Mouse (Mus musculus) small intestine, adult 2 months (tissue): Measurements from ENCODE around the gene Tox2. TPM values are rescaled to one million over a fixed set of nuclear protein-coding genes. Genes with fewer than 3 reads are reported as not detected.

Source experiments
- H3K27ac ChIP-seq: fragments of 200-500 bp; 2 replicates; pipeline ENCODE4 v1.5.1; 2012; ENCODE audit warnings: low read depth, low read length, control low read depth, inconsistent platforms; ENCODE audit not compliant: insufficient read depth
- H3K27me3 ChIP-seq: fragments of 200-500 bp; 2 replicates; pipeline ENCODE4 v1.6.1; 2012; ENCODE audit warnings: mild to moderate bottlenecking, moderate library complexity, low read length, inconsistent platforms; ENCODE audit not compliant: control insufficient read depth, insufficient read depth
- H3K36me3 ChIP-seq: fragments of 200-500 bp; 2 replicates; pipeline ENCODE4 v1.6.1; 2012; ENCODE audit warnings: mild to moderate bottlenecking, low read length, control low read depth, inconsistent platforms; ENCODE audit not compliant: control insufficient read depth, insufficient read depth
- H3K4me1 ChIP-seq: fragments of 200-500 bp; 2 replicates; pipeline ENCODE4 v1.6.1; 2012; ENCODE audit warnings: low read length, inconsistent platforms, mixed read lengths; ENCODE audit not compliant: control insufficient read depth, insufficient read depth, insufficient read length
- H3K4me3 ChIP-seq: fragments of 200-500 bp; 2 replicates; pipeline ENCODE4 v1.5.1; 2012; ENCODE audit warnings: low read depth, mild to moderate bottlenecking, control low read depth, inconsistent platforms, low read length, moderate library complexity
- CTCF ChIP-seq: fragments of 200-500 bp; IDR thresholded peaks from 2 replicates; pipeline ENCODE4 v1.5.1; 2012; ENCODE audit warnings: low read depth, mild to moderate bottlenecking, control low read depth, inconsistent platforms, low read length, moderate library complexity, mixed read lengths; ENCODE audit not compliant: insufficient replicate concordance, insufficient read length; ENCODE audit errors: extremely low read depth
- POLR2A ChIP-seq: fragments of 200-500 bp; IDR thresholded peaks from 2 replicates; pipeline ENCODE4 v1.6.1; 2012; ENCODE audit warnings: low read depth, mild to moderate bottlenecking, control low read depth, inconsistent platforms, low read length, moderate library complexity
- WGBS: fragments of 180-500 bp; shearing (Covaris S2); methylation state at CpG from one replicate; pipeline ENCODE4 v1.1.7; 2018; 5-methylcytosine and 5-hydroxymethylcytosine counted together
- polyA plus RNA-seq: library from polyadenylated mRNA; depleted of rRNA; stranded (reverse); fragments of >200 nt; gene quantifications from 2 replicates; pipeline ENCODE4 v1.2.3, GENCODE M21; 2012

Tox2 gene
- polyA plus RNA-seq, 1 experiment, result 15.1 TPM

DNA sequence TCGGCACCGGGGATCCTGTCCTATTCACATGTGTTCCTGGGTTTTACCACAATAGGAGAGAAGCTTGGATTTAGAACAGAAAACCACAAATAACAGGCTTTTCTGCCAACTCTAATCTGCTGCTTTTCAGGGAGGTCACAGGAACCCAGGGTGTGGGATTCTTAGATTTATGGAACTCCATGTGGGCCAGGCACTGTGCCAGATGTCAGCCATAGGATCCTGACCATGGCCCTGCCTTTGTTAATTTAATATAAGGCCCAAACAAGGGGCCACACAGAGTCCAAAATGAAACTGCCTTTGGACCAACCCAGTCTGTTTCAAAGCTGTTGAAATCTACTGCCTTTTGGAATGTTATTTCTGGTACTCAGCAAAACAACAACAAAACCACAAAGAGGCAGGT lies 8.9 kb upstream of the Tox2 start:
- Histone ChIP-seq H3K27ac (no peak overlapping the region), H3K36me3 (no peaks in the 10 kb centered on the region), H3K27me3 (no peaks in the 10 kb centered on the region), H3K4me1 (no peaks in the 10 kb centered on the region), H3K4me3 (no peak overlapping the region)
- 90% methylated on average over 2 of the region's 2 CpGs for WGBS
- TF ChIP-seq POLR2A, result no peak
- TF ChIP-seq CTCF, result no peak

DNA sequence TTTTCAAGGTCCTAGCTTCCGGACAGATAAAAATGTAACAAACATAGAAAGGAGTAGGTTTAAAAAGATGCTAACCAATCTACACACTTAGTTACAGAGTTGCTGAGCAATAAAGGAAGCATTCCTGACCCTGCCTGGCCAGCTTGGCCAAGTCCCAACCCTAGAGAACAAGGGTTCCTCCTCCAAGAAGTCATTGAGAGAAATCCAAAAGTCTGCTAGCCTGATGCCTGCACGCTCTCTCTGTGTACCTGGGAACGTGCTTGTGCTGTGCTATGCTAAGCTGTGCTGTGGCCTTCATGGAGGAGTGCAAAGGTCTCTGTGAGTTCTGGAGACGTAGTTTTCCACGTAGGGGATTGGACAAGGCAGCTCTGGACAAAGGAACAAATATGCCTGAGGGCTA lies 8.4 kb upstream of the Tox2 start:
- H3K27ac ChIP-seq, result no peak overlapping the region
- no peak overlapping the region for H3K4me3 ChIP-seq
- H3K27me3 ChIP-seq, result no peaks in the 10 kb centered on the region
- no peak for TF ChIP-seq CTCF
- TF ChIP-seq POLR2A, result no peak
- 62% methylated on average over 5 of the region's 5 CpGs for WGBS
- H3K4me1 ChIP-seq, result no peaks in the 10 kb centered on the region
- H3K36me3 ChIP-seq, result no peaks in the 10 kb centered on the region

DNA sequence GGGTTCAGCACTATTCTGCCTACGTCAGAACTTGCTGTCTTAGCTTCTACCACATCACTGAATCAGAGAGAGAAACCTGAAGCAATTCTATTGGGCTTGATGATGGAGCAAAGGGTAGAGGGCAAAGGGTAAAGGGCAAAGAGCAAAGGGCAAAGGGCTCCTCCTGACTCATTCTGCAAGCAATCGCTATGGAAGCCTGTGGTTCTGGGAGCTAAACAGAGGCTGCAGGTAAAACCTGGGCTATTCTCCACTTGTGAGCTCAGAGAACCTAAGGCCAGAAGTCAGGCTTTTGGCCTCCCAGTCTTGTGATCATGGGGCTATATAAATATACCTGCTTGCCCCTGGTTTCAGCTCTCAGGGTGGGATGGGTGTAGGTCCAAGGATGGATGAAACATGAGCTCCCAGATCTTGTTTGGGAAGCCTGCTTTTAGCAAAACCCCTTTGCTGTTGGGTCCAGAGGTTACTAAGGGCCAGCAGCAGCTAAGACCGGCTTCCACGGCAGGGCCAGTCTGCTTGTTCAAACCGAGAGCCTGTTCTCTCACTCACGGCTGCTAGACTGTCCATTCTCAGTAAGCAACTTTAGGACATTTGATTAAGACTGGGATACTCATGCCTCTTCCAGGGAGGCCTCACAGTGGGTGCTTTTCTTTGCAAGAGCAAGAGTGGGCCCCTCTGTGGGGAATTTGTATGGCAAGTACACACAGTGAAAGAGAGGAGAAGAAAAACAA lies 7.7 kb upstream of the Tox2 start:
- no peak overlapping the region for H3K4me3 ChIP-seq
- 75% methylated on average over 6 of the region's 6 CpGs for WGBS
- TF ChIP-seq CTCF (no peak), POLR2A (no peak)
- no peaks in the 10 kb centered on the region for H3K27me3 ChIP-seq
- H3K27ac ChIP-seq, result no peak overlapping the region
- no peaks in the 10 kb centered on the region for H3K4me1 ChIP-seq
- no peaks in the 10 kb centered on the region for H3K36me3 ChIP-seq

DNA sequence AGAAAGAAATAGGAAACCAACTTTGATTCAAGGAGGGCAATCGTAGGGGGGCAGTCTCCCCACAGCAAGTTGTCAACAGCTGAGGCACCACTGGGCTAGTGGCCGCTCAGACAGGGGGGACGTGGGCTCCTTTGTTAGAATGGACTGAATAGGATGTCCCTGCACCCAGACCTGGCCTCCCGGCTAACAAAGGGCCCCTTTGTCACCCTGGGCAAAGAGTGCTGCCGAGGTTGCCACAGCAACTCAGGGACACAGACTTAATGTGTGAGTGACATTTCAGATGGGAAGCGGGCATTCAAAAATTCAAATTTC lies 7.1 kb upstream of the Tox2 start:
- H3K4me1 ChIP-seq, result no peaks in the 10 kb centered on the region
- no peak overlapping the region for H3K4me3 ChIP-seq
- no peak overlapping the region for H3K27ac ChIP-seq
- TF ChIP-seq CTCF (no peak), POLR2A (no peak)
- WGBS, result 44% methylated on average over 6 of the region's 6 CpGs
- no peaks in the 10 kb centered on the region for H3K27me3 ChIP-seq
- H3K36me3 ChIP-seq, result no peaks in the 10 kb centered on the region

DNA sequence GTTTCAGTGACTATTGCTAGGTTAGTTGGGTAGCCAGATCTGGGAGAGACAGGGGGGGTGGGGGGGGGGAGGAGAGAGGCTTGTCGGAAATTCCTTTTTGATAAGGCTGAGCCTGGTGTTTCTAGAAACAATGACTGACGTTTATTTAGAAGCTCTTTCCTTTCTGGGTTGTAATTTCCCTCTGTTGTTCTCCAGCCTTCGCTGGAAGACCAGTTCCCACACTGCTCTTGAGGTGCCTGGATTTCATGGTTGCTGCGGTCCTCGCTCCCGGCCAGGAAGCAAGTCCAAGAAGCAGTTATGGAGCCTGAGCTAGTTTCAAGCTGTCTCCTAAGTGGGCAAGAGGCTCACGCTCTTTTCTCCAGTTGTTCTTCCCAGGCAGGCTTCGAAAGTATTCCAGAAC lies 1.0 kb upstream of the Tox2 start:
- Histone ChIP-seq H3K27me3 (peaks cover 47% of the 10 kb centered on the region), H3K4me3 (peak overlapping the region; percentile 28), H3K4me1 (peaks cover 16% of the 10 kb centered on the region), H3K27ac (no peak overlapping the region), H3K36me3 (no peaks in the 10 kb centered on the region)
- TF ChIP-seq CTCF (no peak), POLR2A (no peak)
- WGBS, result 32% methylated on average over 8 of the region's 8 CpGs

DNA sequence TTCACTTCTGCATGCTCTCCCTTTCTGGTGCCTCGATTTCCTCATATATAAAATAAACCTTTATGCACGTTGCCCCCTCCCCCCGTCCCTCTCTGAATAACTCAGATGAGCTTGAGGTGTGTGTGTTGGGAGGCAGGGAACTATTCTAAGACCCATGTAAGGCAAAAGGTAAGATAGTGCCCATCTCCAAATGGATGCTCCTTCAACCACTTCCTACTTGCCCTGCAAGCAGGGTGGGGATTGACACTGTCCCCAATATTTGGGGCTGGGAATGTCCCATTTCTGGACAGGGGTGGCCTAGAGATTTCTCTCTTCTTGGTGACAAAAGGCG lies 407 bp upstream of the Tox2 start:
- Histone ChIP-seq H3K4me1 (peaks cover 16% of the 10 kb centered on the region), H3K27ac (no peak overlapping the region), H3K4me3 (peak overlapping the region; percentile 28), H3K36me3 (no peaks in the 10 kb centered on the region), H3K27me3 (peaks cover 47% of the 10 kb centered on the region)
- TF ChIP-seq POLR2A (no peak), CTCF (no peak)
- WGBS, result 5% methylated on average over 4 of the region's 4 CpGs

DNA sequence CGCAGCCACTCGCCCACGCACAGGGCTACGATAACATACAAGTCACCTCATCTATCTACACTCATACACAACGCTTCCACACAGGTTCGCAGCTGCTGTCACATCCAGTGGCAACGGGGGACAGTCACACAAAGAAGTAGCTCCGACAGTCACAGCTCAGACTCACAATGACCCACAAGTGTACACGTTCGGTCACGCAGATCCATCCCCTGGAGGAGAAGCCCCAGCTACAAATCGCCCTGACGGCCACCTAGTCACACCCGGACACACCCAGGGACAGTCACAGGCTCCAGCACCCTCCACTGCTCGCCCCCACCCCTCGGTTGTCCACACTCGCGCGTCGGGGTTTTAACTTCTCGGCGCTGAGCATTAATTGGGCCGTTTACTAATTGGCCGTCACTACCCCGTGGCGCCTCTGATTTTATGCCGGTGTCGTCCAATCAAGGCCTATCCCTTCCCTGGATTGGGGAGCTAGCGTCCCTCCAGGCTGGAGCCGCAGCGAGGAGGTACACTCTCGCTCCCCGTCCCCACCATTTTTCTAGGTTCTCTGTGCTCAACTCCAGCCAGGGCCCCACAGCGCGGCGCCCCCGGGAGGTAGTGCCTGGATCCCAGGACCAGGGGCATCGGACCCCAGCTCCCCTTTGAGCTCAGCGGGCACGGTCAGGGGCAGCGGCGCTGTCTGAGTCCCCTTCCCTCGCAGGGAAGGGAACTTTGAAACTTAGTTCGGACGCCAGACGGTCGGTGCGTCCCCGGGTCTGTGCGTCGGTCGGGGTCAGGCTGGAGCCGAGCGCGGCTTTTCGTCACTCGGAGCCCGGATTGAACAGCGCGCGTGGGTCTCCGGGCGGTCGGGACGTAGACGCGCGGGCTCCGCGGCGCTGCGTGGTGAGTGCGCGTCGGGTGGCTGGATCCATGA lies 966 bp downstream of the Tox2 start:
- Histone ChIP-seq H3K4me1 (peaks cover 16% of the 10 kb centered on the region), H3K4me3 (peak overlapping the region; percentile 61), H3K36me3 (no peaks in the 10 kb centered on the region), H3K27me3 (peaks cover 47% of the 10 kb centered on the region), H3K27ac (no peak overlapping the region)
- 3% methylated on average over 75 of the region's 75 CpGs for WGBS
- TF ChIP-seq POLR2A (no peak), CTCF (no peak)
